Mouse (Mus musculus) erythroblast, embryonic 14.5 days (primary cell): Measurements from ENCODE around the gene Ube2u.

ENCODE experiments used
- GATA1 ChIP-seq: IDR thresholded peaks from 2 replicates; pipeline ENCODE4 v1.6.1; 2012; ENCODE audit warnings: low read length, inconsistent platforms, mixed read lengths
- TAL1 ChIP-seq: IDR thresholded peaks from 3 replicates; pipeline ENCODE4 v1.6.1; 2012; ENCODE audit warnings: low read length, inconsistent platforms, mixed read lengths

DNA sequence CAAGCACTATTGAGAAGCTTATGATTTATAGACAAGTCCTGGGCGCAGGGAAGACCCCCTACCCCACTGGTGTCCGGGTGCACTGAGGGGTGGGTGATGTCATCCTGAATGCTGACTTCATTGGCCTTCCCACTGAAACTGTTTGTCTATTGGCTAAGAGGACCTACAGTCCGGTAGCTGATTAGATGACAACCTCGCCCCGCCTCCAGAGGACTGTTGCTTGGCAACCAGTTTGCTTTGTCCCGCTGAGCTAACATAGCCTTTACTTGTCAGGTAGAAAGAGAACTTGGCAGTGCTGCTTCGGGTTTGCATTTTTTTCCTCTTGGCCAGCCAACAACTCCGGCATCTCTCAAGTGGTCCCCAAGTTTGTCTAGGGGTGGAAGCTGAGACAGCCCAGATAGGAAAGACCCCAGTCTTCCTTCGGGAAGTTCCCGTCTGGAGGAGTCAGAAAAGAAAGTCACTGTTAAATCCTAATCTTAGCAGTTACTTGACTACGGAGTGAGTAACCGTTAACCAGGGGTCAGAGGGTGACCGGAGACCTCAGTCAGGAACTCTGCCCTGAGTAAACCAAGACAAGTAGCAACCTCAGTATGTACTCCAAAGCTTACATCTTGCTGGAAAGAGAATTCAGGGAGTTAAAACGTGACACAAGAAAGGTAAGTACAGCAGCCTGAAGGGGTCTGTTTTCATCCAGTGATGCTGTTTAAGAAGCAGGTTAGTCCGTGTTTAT, at the start of gene Ube2u:
- TF ChIP-seq GATA1: no peak
- no peak for TF ChIP-seq TAL1
